Mouse (Mus musculus): ENCODE measurements at regions not wholly inside any gene's neighbourhood (a gene's known extent, or its start where the extent isn't known, plus 50 kb on each side); places are given as distances from the start of the nearest gene placed in this dataset.

GRCm38 (mm10) chr1:16007809-16008208, 85.3 kb downstream of the 4930444P10Rik start:
- no peak for TF ChIP-seq CTCF (IDR thresholded peaks at IDR 0.05; ENCODE audit: borderline replicate concordance, extremely low read depth, insufficient read depth, insufficient read length)
- no peak for TF ChIP-seq POLR2A (IDR thresholded peaks at IDR 0.05; ENCODE audit: borderline replicate concordance, extremely low read depth, insufficient read depth, insufficient read length, poor library complexity, severe bottlenecking)
